Mouse (Mus musculus): ENCODE data around the gene Tex19.2.

Gene Tex19.2

DNA sequence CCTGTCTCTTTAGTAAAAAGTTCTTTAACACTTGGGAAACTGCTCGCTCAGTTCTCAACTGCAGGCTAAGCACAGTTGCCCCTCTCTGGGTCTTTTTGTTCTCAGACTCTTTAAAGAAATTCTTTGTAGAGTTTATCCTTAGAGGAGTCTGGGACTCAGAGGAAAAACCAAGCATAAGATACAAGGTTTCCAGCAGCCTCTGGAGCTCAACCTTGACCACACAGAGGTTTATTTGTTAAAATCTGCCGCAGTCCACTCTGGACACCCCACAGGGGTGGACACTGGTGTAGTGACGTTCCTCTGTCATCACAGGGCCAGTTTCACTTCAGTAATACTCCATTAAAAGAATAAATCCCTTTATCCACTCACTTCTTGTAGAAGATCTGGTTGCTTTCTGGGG lies at the start of gene Tex19.2:
TSS of gene Tex19.2 (minus strand) at position 101 of the 400 bp plus-strand sequence.
- no peak for DNase-seq (ENCODE audit: low read depth in 2 of 2, low spot score in 2 of 2)

DNA sequence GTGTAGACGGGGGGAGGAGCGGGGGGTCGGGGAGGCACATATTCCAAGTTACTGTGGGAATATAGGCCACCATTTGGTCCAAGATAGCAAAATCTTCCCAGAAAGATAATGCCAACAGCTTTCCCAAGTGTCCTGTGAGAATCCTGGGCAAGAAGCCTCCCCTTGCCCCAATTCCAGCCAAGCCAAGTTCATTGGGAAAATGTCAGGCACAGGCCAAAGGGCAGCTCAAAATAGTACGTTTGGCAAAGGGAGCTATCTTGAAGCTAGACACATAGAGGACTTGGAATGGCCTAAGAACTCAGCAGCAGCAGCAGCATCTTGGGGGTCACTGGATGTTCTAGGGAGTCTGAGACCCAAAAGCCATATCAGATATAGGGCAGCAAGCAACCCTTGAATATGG lies 45.3 kb upstream of the Tex19.2 start:
- no peak for DNase-seq (ENCODE audit: low read depth in 2 of 2, low spot score in 2 of 2)

DNA sequence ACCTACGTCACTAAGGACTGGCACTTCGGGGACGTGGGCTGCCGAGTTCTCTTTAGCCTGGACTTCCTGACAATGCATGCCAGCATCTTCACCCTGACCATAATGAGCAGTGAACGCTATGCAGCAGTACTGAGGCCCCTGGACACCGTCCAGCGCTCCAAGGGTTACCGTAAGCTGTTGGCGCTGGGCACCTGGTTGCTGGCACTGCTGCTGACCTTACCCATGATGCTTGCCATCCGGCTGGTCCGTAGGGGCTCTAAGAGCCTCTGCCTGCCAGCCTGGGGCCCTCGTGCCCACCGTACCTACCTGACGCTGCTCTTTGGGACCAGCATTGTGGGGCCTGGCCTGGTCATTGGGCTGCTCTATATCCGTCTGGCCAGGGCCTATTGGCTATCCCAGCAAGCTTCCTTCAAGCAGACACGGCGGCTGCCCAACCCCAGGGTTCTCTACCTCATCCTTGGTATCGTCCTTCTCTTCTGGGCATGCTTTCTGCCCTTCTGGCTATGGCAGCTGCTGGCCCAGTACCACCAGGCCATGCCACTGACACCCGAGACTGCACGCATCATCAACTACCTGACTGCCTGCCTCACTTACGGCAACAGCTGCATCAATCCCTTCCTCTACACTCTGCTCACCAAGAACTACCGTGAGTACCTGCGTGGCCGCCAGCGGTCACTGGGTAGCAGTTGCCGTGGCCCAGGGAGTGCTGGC lies 42.3 kb upstream of the Tex19.2 start:
- DNase-seq (ENCODE audit: low read depth in 2 of 2, low spot score in 2 of 2): no peak

DNA sequence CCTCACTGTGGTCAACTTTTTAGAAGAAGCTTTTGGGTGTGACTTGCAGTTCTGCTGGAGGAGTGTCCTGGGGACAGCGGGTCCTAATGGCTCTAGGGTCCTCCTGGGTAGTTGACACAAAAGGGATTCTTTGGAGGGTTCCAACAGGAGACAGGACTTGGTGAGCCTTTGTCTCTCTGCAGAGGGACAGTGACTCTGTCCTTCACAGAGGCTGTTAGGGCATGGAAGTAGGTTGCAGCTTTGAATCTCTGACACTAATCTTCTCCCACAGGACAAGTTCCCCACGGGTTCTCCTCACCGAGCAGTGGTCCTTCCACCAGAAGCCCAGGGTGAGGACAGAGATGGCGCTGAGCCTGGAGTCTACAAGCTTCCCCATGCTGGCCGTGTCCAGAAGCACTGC lies 41.5 kb upstream of the Tex19.2 start, which contains the start of gene Uts2r:
TSS of gene Uts2r (plus strand) at position 301 of the 400 bp plus-strand sequence.
- no peak for DNase-seq (ENCODE audit: low read depth in 2 of 2, low spot score in 2 of 2)

DNA sequence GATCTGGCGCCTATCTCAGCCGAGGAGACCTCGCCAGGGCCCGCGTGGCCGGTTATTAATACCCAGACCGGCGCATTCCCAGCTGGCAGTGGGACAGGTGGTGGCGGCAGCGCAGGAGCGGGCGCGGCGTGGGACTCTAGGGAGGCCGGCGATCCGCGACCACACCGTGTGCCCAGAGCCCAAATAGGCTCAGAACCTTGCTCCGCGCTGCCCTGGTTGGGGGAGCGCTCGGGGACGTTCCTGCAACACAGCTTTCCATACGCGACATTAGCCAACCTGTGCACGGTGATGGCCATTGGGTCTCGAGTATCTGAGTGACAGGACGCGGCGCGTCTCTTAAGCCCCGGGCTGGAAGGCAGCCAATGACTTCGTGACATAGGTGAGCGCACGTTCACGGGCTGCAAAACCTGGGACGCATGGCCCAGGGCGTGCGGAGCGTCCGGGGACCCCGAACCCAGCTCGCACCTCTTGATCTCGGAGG lies 38.0 kb upstream of the Tex19.2 start:
- no peak for DNase-seq (ENCODE audit: low read depth in 2 of 2, low spot score in 2 of 2)

DNA sequence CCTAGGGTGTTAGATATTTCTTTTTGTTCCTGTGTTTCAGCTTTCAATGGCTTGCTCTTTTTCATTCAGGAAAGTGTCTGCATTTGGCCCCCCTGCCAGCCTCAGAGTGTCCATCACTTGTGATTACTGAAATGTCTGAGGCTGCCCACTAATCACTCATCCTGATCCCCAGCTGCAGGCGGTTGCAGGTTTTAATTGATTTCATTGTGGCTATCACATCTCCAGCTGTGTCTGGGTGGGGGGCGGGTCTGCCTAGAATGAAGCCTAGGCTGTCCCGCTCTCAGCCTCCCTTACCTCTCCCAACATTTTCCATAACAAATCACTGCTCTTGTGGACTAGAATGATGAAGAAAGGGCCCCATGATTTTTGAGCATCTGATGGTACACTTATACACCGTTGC lies 35.7 kb upstream of the Tex19.2 start:
- DNase-seq (ENCODE audit: low read depth in 2 of 2, low spot score in 2 of 2): no peak

DNA sequence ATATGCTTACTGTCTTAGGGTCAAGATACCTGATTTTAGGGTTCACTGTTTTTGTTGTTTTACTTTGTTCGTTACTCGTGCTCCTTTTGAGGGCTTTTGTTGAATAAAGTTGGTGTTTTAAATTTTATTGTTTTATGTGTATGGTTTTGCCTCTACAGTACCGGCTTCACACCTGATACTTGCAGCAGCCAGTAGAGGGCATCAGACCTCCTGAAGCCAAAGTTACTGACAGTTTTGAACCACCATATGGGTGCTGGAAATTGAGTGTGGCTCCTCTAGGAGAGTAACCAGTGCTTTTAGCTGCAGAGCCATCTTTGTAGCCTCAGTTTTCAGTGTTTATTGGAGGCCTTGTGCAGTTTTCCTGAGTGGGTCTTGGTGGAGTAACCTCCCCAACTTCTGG lies 29.7 kb upstream of the Tex19.2 start:
- no peak for DNase-seq (ENCODE audit: low read depth in 2 of 2, low spot score in 2 of 2)

DNA sequence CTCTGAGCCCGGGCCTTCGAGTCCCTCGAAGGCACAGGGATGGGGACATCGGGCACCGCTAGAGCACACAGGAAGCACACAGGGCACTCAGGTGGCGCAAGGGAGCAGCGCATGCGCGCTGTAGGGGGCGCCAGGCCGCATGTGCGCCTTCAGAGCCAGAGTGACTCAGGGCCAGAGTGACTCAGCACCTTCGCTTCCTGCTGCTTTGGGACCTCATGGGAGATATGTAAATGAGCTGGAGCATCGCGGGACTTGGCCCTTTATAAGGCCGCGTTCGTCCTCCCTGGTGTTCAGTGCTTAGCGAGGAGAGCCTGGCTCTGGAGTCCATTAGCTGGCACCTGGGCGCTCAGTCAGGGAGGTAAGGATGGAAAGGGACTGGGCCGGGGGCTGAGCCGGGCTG lies 27.4 kb upstream of the Tex19.2 start, which contains the start of gene Tex19.1:
TSS of gene Tex19.1 (plus strand) at position 279 of the 400 bp plus-strand sequence.
- no peak for DNase-seq (ENCODE audit: low read depth in 2 of 2, low spot score in 2 of 2)

DNA sequence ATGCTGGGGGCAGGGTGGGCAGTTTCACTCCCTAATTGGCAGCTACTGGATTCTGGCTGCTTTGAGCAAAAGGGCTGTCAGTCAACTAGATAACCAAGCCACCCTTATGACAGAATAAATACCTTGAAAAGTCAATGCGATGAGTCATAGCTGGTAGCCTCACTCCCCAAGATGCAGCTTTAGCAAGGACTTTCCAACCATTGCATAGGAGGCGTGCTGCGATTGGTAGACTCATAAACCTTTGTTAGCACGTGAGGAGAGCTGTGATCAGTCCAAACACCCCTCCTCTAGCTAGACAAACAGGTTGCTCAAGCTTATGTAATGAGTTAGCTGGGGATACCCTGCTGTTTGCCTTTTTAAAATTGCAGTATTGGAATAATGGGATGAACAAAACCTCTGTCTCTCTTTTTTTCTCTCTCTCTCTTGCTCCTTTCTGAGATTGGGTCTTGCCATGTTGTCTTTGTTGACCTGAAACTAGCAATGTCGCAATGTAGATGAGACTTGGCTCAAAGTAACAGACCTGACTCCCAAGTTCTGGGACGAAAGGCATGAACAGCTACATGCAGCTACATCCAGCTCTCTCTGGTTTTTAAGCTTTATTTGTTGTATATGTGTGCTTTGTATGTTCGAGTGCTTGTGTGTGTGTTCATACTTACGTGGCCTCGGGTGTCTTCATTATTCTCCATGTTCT lies 25.0 kb upstream of the Tex19.2 start:
- no peak for DNase-seq (ENCODE audit: low read depth in 2 of 2, low spot score in 2 of 2)

DNA sequence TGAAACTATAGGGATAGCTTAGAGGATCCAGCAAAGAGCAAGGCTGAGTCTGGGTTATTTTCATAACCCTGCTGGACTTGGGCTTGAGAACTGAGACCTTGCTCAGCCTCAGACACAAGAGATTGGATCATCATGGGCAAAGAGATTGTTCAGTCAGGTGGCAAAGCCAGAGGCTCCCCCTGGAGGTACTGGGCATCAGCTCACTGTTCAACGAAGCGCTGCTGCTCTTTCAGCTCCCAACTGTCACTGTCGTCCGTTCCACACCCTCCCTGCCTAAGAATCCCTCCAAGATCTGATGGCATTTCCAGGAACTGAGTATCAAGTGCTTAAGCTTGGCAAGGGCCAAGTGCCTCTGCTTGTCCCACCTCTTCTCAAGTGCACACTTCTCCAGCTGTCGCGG lies 20.3 kb upstream of the Tex19.2 start:
- DNase-seq (ENCODE audit: low read depth in 2 of 2, low spot score in 2 of 2): no peak

DNA sequence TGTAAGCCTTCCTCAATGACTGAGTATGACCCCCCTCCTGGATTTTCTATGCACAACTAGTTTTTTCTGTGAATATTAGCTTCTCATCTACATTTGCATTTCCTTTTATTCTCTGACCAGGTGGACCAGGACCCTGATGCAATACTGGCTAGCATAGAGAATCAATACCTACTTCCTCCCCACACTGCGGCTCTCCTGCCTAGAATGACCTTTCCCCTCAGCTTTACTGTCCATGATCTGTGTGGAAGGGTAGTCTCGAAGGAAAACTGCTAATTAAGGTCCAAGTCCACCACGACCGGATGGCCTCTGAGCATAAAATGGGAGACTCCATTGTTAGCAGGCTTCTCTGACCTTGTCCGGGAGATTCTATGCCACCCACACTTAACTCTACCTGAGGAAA lies 19.2 kb upstream of the Tex19.2 start:
- DNase-seq (ENCODE audit: low read depth in 2 of 2, low spot score in 2 of 2): no peak

DNA sequence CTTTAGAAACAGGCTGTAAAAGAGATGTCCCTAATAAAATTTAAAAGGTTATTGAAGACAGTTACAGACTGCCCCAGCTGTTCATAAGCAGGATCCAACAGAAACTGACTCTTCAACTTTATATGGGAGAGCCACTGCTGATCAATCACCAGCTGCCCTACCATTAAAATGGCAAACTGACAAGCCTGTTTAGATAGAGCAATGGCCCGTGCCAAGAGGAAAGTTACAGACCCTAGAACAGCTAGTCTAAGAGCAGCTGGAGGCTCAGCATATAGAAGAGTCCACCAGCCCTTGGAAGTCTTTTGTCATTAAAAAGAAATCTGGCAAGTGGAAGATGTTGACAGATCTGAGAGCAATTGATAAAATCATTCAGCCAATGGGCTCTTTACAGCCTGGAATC lies 16.1 kb upstream of the Tex19.2 start:
- DNase-seq (ENCODE audit: low read depth in 2 of 2, low spot score in 2 of 2): no peak

DNA sequence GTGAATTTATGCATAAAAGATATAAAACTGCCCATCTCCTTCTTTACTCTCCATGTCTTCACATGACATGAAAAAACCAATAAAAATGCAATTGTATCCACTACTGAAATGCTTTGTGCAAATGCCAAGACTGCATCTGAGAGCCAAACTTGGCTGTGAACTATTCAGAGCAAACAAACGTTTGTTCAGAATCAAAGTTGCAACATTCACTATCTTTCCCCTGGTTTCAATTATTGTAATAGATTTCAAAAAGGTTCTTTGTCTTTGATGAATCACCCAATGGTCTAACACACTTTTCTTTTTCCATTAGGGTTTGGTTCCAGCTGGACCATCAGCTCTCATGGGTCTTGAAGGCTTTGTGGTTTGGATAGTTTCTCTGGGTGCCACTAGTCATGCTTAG lies 11.1 kb upstream of the Tex19.2 start:
- no peak for DNase-seq (ENCODE audit: low read depth in 2 of 2, low spot score in 2 of 2)

DNA sequence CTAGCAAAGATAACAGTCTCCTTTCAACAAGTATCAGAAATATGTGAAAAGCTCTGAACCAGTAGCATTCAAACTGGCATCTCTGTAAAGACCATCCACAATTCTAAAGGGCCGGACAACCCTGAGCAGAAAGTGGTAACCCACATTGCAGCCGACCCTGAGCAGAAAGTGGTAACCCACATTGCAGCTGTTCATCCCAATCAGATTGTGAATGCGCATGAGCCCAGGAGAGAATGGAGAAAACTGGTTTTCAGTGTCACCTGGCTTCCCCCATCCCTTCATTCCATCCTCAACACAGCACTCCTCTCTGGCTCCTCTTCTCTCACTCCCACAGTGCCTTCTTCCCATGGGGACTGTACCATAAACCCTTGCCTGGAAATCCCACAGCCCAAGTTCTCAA lies 9.0 kb upstream of the Tex19.2 start:
- DNase-seq (ENCODE audit: low read depth in 2 of 2, low spot score in 2 of 2): no peak

DNA sequence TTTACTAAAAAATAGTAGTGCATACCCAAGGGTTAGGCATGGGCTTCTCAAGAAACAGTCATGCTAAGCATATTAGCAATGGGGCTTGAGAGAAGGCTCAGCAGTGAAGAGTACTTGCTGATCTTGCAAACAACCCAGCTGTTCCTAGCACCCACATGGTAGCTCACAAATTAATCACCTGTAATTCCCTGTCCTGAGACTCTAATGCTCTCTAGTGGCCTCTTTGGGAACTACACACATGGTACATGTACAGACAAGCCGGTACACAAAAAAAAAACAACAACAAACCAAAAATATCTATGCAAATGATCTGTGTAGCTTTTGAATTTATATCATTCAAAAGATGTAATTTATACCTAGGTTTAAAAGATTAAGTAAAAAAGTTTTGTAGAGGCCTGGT lies 7.9 kb upstream of the Tex19.2 start:
- DNase-seq (ENCODE audit: low read depth in 2 of 2, low spot score in 2 of 2): peak in 1 of 2 experiments; percentile 18

DNA sequence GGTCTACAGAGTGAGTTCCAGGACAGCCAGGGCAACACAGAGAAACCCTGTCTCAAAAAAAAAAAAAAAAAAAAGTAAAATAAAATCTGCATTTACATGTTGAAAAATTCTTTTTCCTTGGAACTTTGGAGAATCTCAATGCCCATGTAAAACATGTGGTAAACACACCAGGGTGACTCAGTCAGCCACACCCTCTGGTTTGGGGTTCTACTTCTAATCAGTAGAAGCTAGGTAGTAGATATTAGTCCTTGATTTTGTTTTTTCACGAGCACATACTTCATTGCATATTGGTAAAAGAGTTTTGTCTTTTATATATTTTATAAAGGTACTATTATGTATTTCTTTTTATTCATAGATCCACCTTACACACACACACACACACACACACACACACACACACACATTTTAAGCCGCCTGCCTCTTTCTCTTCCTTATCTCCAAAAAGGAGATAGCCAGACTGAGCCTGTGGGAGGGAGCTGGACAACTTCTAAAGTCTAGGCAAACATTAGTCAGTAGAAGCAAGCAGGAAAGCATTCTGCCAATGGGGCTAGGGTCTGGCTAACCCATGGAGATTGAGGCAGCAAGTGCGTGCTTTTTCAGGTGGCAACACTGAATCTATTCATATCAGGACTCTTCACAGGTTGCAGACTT lies 7.2 kb upstream of the Tex19.2 start:
- DNase-seq (ENCODE audit: low read depth in 2 of 2, low spot score in 2 of 2): no peak

DNA sequence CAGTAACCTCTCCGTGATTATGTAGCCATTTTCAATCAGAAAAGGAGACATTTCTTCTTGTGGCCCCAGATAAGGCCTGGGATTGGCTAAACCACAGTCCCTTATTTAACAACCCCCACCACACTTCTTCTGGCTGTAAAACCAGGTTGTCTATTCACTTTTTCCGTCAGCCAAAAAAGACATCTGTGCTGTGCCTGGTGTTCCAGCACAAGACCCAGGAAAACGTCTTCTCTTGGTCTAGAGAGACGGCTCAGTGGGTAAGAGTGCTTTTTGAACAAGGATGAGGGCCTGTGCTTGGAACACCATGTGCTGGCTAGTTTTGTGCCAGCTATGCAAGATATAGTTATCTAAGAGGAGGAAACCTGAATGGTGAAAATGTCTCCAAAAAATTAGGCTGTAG lies 5.0 kb upstream of the Tex19.2 start:
- DNase-seq (ENCODE audit: low read depth in 2 of 2, low spot score in 2 of 2): no peak

DNA sequence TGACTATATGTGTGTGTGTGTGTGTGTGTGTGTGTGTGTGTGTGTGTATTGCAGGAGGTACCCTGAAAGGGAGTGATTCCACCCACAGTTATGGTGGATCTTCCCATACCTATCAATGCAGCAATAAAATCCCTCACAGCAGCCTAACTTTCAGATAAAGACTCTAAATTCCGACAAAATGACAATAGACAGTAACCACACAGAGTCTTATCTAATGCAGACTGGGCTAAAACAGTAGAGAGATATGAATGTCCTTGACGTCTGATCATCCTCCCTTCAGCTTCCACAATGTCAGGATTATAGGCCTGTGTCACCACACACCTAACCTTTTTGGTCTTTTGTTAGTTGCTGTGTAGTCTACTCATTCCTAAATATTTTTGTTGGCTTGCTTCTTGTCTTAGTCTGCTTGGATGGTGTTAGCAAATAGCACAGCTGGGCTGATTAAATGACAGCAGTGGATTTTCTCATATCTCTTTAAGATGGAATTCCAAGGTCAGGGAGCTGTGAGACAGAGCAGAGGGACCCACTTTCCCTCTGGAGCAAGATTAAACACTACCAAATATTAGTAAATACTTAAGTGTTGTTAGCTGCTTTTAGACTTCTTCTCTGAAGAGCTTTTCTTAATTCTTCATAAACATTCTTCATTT lies 3.7 kb upstream of the Tex19.2 start:
- DNase-seq (ENCODE audit: low read depth in 2 of 2, low spot score in 2 of 2): no peak

DNA sequence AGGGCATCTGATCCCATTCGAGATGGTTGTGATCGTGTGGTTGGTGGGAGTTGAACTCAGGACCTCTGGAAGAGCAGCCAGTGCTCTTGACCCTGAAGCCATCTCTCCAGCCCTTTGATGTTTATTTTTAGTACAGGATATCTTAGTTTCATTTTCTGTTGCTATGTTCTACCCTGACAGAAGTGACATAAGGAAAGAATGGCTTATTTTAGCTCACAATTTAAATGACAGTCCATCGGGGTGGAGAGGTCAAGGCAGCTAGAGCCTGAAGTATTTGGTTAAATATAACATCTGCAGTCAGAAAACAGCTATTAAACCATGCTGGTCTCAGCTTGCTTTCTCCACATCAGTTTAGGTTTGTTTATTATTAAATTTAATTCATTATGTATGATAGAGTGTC lies 2.7 kb upstream of the Tex19.2 start:
- DNase-seq (ENCODE audit: low read depth in 2 of 2, low spot score in 2 of 2): no peak

DNA sequence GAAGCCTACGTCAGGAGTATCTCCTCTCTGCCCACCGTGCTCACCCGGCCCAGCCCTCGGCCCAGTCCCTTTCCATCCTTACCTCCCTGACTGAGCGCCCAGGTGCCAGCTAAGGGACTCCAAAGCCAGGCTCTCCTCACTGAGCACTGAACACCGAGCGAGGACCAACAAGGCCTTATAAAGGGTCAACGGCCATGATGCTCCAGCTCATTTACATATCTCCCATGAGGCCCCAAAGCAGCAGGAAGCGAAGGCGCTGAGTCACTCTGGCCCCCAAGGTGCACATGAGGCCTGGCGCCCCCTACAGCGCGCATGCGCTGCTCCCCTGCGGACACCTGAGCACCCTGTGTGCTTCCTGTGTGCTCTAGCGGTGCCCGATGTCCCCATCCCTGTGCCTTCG lies 371 bp downstream of the Tex19.2 start:
- no peak for DNase-seq (ENCODE audit: low read depth in 2 of 2, low spot score in 2 of 2)

DNA sequence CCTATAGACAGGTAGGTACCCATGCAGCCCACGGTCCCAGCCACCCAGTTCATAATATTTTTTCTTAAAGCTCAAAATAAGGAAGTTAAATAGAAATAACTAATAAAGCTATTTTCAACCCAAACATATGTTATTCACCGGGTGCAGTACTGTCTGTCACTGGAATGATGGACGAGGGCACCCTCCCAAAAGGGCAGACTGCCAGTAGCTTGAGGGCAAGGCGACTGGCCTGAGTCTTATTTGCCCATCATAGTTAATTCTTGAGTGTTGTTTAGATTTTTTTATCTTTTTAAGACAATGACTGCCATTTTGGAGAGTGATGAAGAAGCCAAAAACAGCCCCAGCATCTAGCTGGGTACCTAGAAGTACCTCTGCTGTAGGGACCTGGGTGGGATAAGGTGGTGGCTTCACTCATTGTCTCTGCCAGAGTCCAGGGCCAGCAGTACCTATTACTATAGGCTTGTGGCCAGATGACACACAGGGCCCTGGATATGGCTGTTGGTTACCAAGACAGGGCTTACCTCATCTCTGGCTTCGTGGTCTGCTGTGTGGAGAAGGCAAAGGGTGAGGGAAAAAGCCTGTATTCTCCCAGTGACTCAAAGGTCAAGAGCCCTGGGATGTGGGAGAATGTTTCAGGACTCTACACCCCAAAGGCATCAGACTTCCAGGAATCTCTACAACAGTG lies 6.2 kb downstream of the Tex19.2 start:
- DNase-seq (ENCODE audit: low read depth in 2 of 2, low spot score in 2 of 2): no peak
